29 mouse cellular contexts compared by ENCODE assay signal in genomic region chr19:50394101-50394500, GRCm38 (mm10).
DNase-seq lines count a peak whose midpoint lies in the region; ATAC-seq and TF ChIP-seq lines count a peak whose summit lies in the region.
"Had no signal": no experiment of that assay in that cellular context is flagged by ENCODE, and none has a peak within 500 bp of the region (broad histone marks: within the 10 kb centered on the region; RNA-seq: fewer than 3 reads in every experiment).

No protein-coding gene starts in this region.

- no peak overlapping the region for H3K4me2 ChIP-seq in forebrain, embryonic 12.5 days
- H3K4me2 ChIP-seq in midbrain, postnatal 0 days (ENCODE audit: low read depth, low read length, poor library complexity, severe bottlenecking), result no peak overlapping the region
- H3K4me2 ChIP-seq: embryonic facial prominence, embryonic 13.5 days; forebrain, embryonic 13.5 days; heart, embryonic 13.5 days; hindbrain, embryonic 14.5 days had no signal

- 75% methylated on average over 5 of the region's 5 CpGs for WGBS in forebrain, embryonic 12.5 days
- WGBS in midbrain, postnatal 0 days, result 78% methylated on average over 5 of the region's 5 CpGs

- H3K27me3 ChIP-seq in forebrain, embryonic 12.5 days, result no peaks in the 10 kb centered on the region
- H3K27me3 ChIP-seq in midbrain, postnatal 0 days (ENCODE audit: insufficient read depth, low read length), result no peaks in the 10 kb centered on the region
- H3K27me3 ChIP-seq: embryonic facial prominence, embryonic 13.5 days; forebrain, embryonic 13.5 days; heart, embryonic 13.5 days had no signal

- TF ChIP-seq CTCF in midbrain, postnatal 0 days (IDR thresholded peaks at IDR 0.05), result no peak

- DNase-seq in frontal cortex, postnatal 14 days (ENCODE audit: low spot score in 2 of 2), result no peak
- DNase-seq in kidney, postnatal 36 days, result peak; percentile 2 to 4
- no peak for DNase-seq in kidney, postnatal 14 days
- peak; percentile 31 for DNase-seq in retina, postnatal 1 day
- DNase-seq in retina, embryonic 14.5 days (ENCODE audit: low spot score), result no peak
- no peak for DNase-seq in midbrain, postnatal 0 days (ENCODE audit: low spot score)
- DNase-seq: adrenal gland, postnatal 10 days; cerebellum, adult 11-12 months; cerebellum, adult 8-10 months; cerebellum, postnatal 10 days; cerebellum, postnatal 36 days; embryo, embryonic 11 days; gastrocnemius, postnatal 10 days; gastrocnemius, postnatal 36 days; heart, adult 2 months; heart, postnatal 14 days; heart, postnatal 4 days had no signal

- no peaks in the 10 kb centered on the region for H3K4me1 ChIP-seq in forebrain, embryonic 12.5 days
- H3K4me1 ChIP-seq in midbrain, postnatal 0 days (ENCODE audit: insufficient read depth, low read length), result no peaks in the 10 kb centered on the region
- H3K4me1 ChIP-seq: embryonic facial prominence, embryonic 10.5 days; embryonic facial prominence, embryonic 13.5 days; forebrain, embryonic 13.5 days; heart, embryonic 10.5 days; heart, embryonic 13.5 days had no signal

- H3K4me3 ChIP-seq in forebrain, embryonic 12.5 days (replicated peaks), result no peak overlapping the region
- no peak overlapping the region for H3K4me3 ChIP-seq in midbrain, postnatal 0 days (ENCODE audit: low read depth, low read length)
- H3K4me3 ChIP-seq: embryonic facial prominence, embryonic 10.5 days; embryonic facial prominence, embryonic 13.5 days; erythroblast, embryonic 14.5 days; forebrain, embryonic 13.5 days; heart, adult 2 months; heart, embryonic 10.5 days; heart, embryonic 13.5 days had no signal

- H3K27ac ChIP-seq in forebrain, embryonic 12.5 days, result no peak overlapping the region
- H3K27ac ChIP-seq in midbrain, postnatal 0 days (ENCODE audit: low read depth, low read length), result no peak overlapping the region
- H3K27ac ChIP-seq: embryonic facial prominence, embryonic 10.5 days; embryonic facial prominence, embryonic 13.5 days; forebrain, embryonic 13.5 days; heart, adult 2 months; heart, embryonic 10.5 days; heart, embryonic 13.5 days; hindbrain, embryonic 14.5 days; hindbrain, postnatal 0 days had no signal

- H3K9me3 ChIP-seq in forebrain, embryonic 12.5 days, result no peaks in the 10 kb centered on the region
- no peaks in the 10 kb centered on the region for H3K9me3 ChIP-seq in midbrain, postnatal 0 days (ENCODE audit: low read length)
- H3K9me3 ChIP-seq: embryonic facial prominence, embryonic 10.5 days; embryonic facial prominence, embryonic 13.5 days; forebrain, embryonic 13.5 days; heart, embryonic 10.5 days; heart, embryonic 13.5 days had no signal

- peak; percentile 27; the same call in 1 of the 2 replicates for ATAC-seq in frontal cortex, adult (ENCODE audit: low TSS enrichment)
- no peak for ATAC-seq in forebrain, embryonic 12.5 days (ENCODE audit: low FRiP score)
- no peak for ATAC-seq in midbrain, postnatal 0 days (ENCODE audit: low FRiP score)
- ATAC-seq: forebrain, embryonic 13.5 days; forebrain, embryonic 16.5 days; hindbrain, postnatal 0 days; Patski had no signal

- no peak overlapping the region for H3K9ac ChIP-seq in forebrain, embryonic 12.5 days
- H3K9ac ChIP-seq in midbrain, postnatal 0 days (replicated peaks; ENCODE audit: low read length, poor library complexity, severe bottlenecking), result no peak overlapping the region
- H3K9ac ChIP-seq: embryonic facial prominence, embryonic 13.5 days; forebrain, embryonic 13.5 days; heart, embryonic 13.5 days; hindbrain, embryonic 14.5 days had no signal

- H3K36me3 ChIP-seq in forebrain, embryonic 12.5 days (replicated peaks), result no peaks in the 10 kb centered on the region
- no peaks in the 10 kb centered on the region for H3K36me3 ChIP-seq in midbrain, postnatal 0 days (ENCODE audit: insufficient read depth, low read length)
- H3K36me3 ChIP-seq: embryonic facial prominence, embryonic 10.5 days; embryonic facial prominence, embryonic 13.5 days; heart, embryonic 10.5 days; heart, embryonic 13.5 days had no signal

Comparison
In these comparisons a context has a peak if more than half of its experiments do, and no peak if none do; other contexts are left out.
1. DNase-seq: peak in kidney, postnatal 36 days (2 of 2) and retina, postnatal 1 day (single experiment); none in frontal cortex, postnatal 14 days (0 of 2), kidney, postnatal 14 days (single experiment), retina, embryonic 14.5 days (single experiment) and midbrain, postnatal 0 days (single experiment).